In genomic region chr2:117440801-117441281, GRCm38 (mm10) we compare ENCODE assay signal across 21 mouse cellular contexts.
DNase-seq lines count a peak whose midpoint lies in the region; ATAC-seq and TF ChIP-seq lines count a peak whose summit lies in the region.
"Had no signal": no experiment of that assay in that cellular context is flagged by ENCODE, and none has a peak within 500 bp of the region (broad histone marks: within the 10 kb centered on the region; RNA-seq: fewer than 3 reads in every experiment).

No protein-coding gene starts in this region.

- no peak overlapping the region for H3K4me3 ChIP-seq in forebrain, embryonic 12.5 days (replicated peaks)
- H3K4me3 ChIP-seq in forebrain, postnatal 0 days (ENCODE audit: low read depth, low read length), result no peak overlapping the region
- H3K4me3 ChIP-seq: embryonic facial prominence, embryonic 15.5 days; hindbrain, embryonic 13.5 days; limb, embryonic 15.5 days; neural tube, embryonic 12.5 days had no signal

- H3K27ac ChIP-seq in forebrain, embryonic 12.5 days, result peak overlapping the region; percentile 81; the same call in 1 of the 2 replicates
- no peak overlapping the region for H3K27ac ChIP-seq in forebrain, postnatal 0 days (ENCODE audit: low read depth, low read length)
- H3K27ac ChIP-seq: embryonic facial prominence, embryonic 15.5 days; hindbrain, embryonic 13.5 days; limb, embryonic 15.5 days; neural tube, embryonic 12.5 days had no signal

- no peaks in the 10 kb centered on the region for H3K9me3 ChIP-seq in forebrain, embryonic 12.5 days
- no peaks in the 10 kb centered on the region for H3K9me3 ChIP-seq in forebrain, postnatal 0 days (ENCODE audit: low read length)
- H3K9me3 ChIP-seq: embryonic facial prominence, embryonic 15.5 days; G1E; hindbrain, embryonic 13.5 days; limb, embryonic 15.5 days; neural tube, embryonic 12.5 days had no signal

- H3K9ac ChIP-seq in forebrain, embryonic 12.5 days, result no peak overlapping the region
- no peak overlapping the region for H3K9ac ChIP-seq in forebrain, postnatal 0 days
- H3K9ac ChIP-seq: embryonic facial prominence, embryonic 15.5 days; hindbrain, embryonic 13.5 days; limb, embryonic 15.5 days; neural tube, embryonic 12.5 days had no signal

- no peak overlapping the region for H3K4me2 ChIP-seq in forebrain, embryonic 12.5 days
- H3K4me2 ChIP-seq in forebrain, postnatal 0 days (ENCODE audit: low read depth), result no peak overlapping the region
- H3K4me2 ChIP-seq: embryonic facial prominence, embryonic 15.5 days; heart, embryonic 11.5 days; hindbrain, embryonic 13.5 days; limb, embryonic 15.5 days; neural tube, embryonic 12.5 days had no signal

- no peaks in the 10 kb centered on the region for H3K36me3 ChIP-seq in forebrain, embryonic 12.5 days (replicated peaks)
- H3K36me3 ChIP-seq in forebrain, postnatal 0 days (ENCODE audit: insufficient read depth), result no peaks in the 10 kb centered on the region
- H3K36me3 ChIP-seq: embryonic facial prominence, embryonic 15.5 days; G1E; hindbrain, embryonic 13.5 days; limb, embryonic 15.5 days; neural tube, embryonic 12.5 days had no signal

- no peak for DNase-seq in forebrain, postnatal 0 days
- DNase-seq in thymus, postnatal 4 days, result peak; percentile 59
- DNase-seq in kidney, adult 8-10 months, result no peak
- DNase-seq in retina, postnatal 1 day, result no peak
- DNase-seq: cerebellum, postnatal 10 days; embryo, embryonic 11 days; gastrocnemius, postnatal 25 days; heart, postnatal 14 days; kidney, postnatal 25 days; lung, postnatal 10 days; right cerebral cortex, postnatal 14 days had no signal

- H3K4me1 ChIP-seq in forebrain, embryonic 12.5 days, result peaks cover 5% of the 10 kb centered on the region; the same call in 1 of the 2 replicates
- no peaks in the 10 kb centered on the region for H3K4me1 ChIP-seq in forebrain, postnatal 0 days (ENCODE audit: insufficient read depth)
- H3K4me1 ChIP-seq: embryonic facial prominence, embryonic 15.5 days; hindbrain, embryonic 13.5 days; limb, embryonic 15.5 days; neural tube, embryonic 12.5 days had no signal

- TF ChIP-seq CTCF in forebrain, postnatal 0 days (IDR thresholded peaks at IDR 0.05; ENCODE audit: low read depth), result no peak

- no peaks in the 10 kb centered on the region for H3K27me3 ChIP-seq in forebrain, embryonic 12.5 days
- H3K27me3 ChIP-seq in forebrain, postnatal 0 days (ENCODE audit: insufficient read depth, low read length), result no peaks in the 10 kb centered on the region
- H3K27me3 ChIP-seq: embryonic facial prominence, embryonic 15.5 days; hindbrain, embryonic 13.5 days; limb, embryonic 15.5 days; neural tube, embryonic 12.5 days had no signal

- WGBS in forebrain, embryonic 12.5 days, result 84% methylated on average over 7 of the region's 7 CpGs
- 86% methylated on average over 7 of the region's 7 CpGs for WGBS in forebrain, postnatal 0 days

- no peak for ATAC-seq in forebrain, embryonic 12.5 days (ENCODE audit: low FRiP score)
- no peak for ATAC-seq in forebrain, postnatal 0 days
- ATAC-seq in activated CD4-positive, CD25-positive, alpha-beta regulatory T cell, adult 4 months, result peak; percentile 56
- 0 out of 2 replicates have a peak, but pooled peaks have one; percentile 22 for ATAC-seq in megakaryocyte, adult 5-6 weeks (ENCODE audit: poor library complexity, severe bottlenecking)
- ATAC-seq: intestine, postnatal 0 days had no signal

Comparison
In these comparisons a context has a peak if more than half of its experiments do, and no peak if none do; other contexts are left out.
1. ATAC-seq: peak in activated CD4-positive, CD25-positive, alpha-beta regulatory T cell, adult 4 months (single experiment) and megakaryocyte, adult 5-6 weeks (single experiment); none in forebrain, embryonic 12.5 days (single experiment) and forebrain, postnatal 0 days (single experiment).